Mouse (Mus musculus) erythroblast, embryonic 14.5 days (primary cell): ENCODE measurements around the gene Krtap7-1.

Experiments used
- GATA1 ChIP-seq: IDR thresholded peaks from 2 replicates; pipeline ENCODE4 v1.6.1; 2012; ENCODE audit warnings: low read length, inconsistent platforms, mixed read lengths
- TAL1 ChIP-seq: IDR thresholded peaks from 3 replicates; pipeline ENCODE4 v1.6.1; 2012; ENCODE audit warnings: low read length, inconsistent platforms, mixed read lengths

DNA sequence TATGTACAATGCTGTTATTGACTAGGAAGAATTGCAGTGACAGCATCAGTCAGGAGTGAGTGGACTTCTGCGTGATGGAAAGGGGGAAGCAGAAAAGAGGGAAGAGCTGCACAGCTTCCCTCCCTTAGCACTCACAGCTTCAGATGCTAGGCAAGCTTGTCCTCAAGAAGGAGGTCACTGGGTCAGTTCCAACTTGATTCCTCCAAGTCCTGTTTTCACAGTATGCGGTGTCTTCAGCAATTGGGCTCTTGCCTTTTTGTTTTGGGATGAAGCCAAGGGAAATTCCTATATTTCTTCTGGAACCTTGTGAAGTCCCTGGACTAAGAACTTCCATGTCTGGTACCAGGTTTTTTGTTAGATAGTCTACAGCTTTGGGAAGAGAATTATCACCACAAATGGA lies 4.6 kb downstream of the Krtap7-1 start:
- TF ChIP-seq GATA1 (no peak), TAL1 (no peak)
